Mouse (Mus musculus) MEL-GATA-1-ER (cell line): Measurements from ENCODE around the gene Zfp524.
"Not testable (repeated sequence)": the region's sequence is repeated elsewhere in the genome, so short reads cannot be mapped to it uniquely, and the experiment has no call there.

ENCODE experiments used
- DNase-seq: peaks from one replicate; pipeline ENCODE4 v3.0.0-alpha.2; 2012; ENCODE audit warnings: low read depth; ENCODE audit errors: extremely low read depth

Zfp524 gene

DNA sequence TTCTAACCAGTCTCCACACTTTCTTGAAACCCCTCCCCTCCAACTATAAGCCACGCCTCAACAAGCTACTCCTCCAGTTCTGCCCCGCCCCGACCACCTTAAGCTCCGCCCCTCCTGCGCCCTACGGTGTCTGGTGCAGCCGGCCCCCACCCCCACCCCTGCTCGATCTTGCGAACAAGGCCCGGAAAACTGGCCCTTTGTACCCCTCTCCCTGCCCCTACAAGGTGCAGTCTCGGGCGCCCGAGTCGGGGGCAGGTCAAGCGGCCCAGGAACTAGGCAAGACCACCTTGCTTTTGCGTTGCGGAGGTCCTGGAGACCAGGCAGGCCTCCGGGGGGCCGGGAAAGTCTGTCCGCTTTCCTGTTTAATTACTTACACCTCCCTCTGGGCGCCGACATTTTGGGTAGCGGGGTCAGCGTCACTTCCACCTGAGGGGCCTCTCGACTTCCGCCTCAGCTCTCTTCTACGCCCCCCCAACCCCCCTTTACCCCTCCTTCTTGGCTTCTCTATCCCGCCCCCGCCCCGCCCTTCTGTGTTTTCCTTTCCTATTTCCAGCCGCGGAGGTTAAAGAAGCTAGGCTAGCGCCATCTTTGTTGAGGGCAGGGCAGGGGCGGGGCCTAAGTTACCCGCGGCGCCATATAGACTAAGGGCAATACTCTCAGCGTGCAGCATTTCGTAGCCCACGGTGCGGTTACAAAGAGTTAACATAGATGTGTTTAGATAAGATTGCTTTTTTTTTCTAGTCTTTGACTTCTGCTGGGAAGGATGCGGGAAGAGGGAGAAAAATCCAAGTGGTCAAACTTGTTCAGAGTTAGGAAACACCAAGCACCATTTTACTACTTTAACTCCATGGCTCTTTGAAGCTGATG lies at the start of gene Zfp524, which contains the start of gene Fiz1:
Gene Zfp524 (plus strand): TSS at position 165 of the 867 bp plus-strand sequence.
Gene Fiz1 (minus strand): TSS at position 447 of the 867 bp plus-strand sequence.
- peak; percentile 87 for DNase-seq

DNA sequence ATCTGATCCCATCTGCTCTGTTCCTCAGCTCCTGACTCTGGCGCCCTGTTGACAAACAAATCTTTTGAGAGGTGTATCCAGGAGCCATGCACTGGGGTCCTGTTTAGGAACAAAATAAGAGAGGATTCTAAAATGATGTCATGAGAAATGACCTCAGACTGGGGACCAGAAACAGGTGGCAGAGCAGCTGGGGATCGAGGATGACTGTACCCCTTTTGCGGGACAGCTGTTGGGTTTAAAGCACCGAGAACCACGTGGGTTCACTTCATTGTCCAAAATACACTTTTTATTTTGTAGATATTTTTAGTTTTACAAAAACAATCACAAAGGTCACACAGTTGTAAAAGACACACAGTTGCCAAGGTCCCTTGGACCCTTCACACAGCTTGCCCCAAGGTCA lies 49.2 kb upstream of the Zfp524 start:
- DNase-seq, result no peak

- DNase-seq, result no peak
Measured at GRCm38 (mm10) chr7:4971068-4971467, 43.1 kb upstream of the Zfp524 start, which contains the start of gene Sbk3. Gene Sbk3, minus strand, starts transcription at chr7:4971168.

DNA sequence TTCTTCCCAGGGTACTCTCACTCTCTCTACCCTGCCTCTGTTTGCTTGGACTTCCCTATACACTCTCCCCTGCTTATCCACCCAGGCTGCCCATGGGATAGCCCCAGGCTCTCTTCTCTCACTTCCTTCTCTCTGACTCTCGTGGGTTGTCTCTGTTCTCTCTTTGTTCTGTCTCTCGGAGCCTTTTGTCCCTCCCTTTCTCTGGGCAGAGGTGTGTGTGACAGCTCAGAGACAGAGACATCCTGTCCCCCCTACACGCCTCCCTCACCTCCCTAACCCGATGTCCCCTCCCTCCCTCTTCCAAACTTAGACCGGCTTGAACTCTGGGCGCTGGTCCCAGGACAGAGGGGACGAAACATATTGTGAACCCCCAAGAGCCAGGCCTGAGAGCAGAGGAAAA lies 42.5 kb upstream of the Zfp524 start:
- no peak for DNase-seq

GRCm38 (mm10) chr7:4972321-4973047 lies 41.7 kb upstream of the Zfp524 start:
- DNase-seq, result no peak

GRCm38 (mm10) chr7:4975455-4975854 lies 38.8 kb upstream of the Zfp524 start:
- no peak for DNase-seq

DNA sequence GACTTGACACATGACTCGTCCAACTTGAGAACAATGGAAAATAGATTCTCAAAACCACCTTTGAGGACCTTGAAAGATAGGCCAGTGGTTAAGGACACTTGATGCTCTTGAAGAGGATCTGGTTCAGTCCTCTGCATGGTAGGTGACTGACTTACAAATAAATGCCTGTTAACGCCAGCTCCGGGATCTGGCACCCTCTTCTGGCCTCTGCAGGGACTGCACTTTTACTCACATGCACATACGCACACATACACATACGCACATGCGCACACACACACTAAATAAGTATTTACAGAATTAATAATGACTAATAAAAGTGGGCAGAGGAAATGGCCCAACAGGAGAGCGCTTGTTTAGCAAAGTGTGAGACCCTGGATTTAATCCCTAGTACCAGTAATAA lies 37.4 kb upstream of the Zfp524 start:
- DNase-seq, result no peak

DNA sequence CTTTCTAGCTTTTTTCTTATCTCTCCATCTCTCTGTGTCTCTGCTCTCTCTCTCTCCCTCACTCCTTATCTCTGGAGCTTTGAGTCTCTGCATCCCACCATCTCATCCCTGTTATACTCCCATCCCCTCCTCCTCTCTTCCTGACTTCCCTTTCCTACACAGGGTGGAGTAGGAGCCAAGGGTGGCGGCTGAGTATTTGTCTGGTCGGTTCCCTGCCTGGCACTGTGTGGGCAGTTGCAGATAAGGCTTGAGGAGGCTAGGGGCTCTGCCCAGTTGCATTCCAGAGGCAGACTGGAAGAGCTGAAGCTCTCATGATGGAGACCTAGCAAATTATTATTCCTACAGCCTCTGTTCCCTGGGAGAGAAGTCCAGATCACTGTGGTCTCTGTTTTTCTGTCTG lies 26.0 kb upstream of the Zfp524 start:
- no peak for DNase-seq

- DNase-seq, result no peak
Measured at GRCm38 (mm10) chr7:4993347-4993998, 20.7 kb upstream of the Zfp524 start.

GRCm38 (mm10) chr7:4993999-4994788 lies 20.0 kb upstream of the Zfp524 start:
- DNase-seq, result no peak

GRCm38 (mm10) chr7:4995268-4996002 lies 18.8 kb upstream of the Zfp524 start:
- DNase-seq, result no peak

GRCm38 (mm10) chr7:4996003-4996895 lies 18.0 kb upstream of the Zfp524 start, which contains the start of gene Zfp579:
Gene Zfp579, minus strand, starts transcription at chr7:4996158.
- peak; percentile 49 for DNase-seq

GRCm38 (mm10) chr7:4996934-4997333 lies 17.3 kb upstream of the Zfp524 start:
- DNase-seq, result no peak

- no peak for DNase-seq
Measured at GRCm38 (mm10) chr7:4999876-5000275, 14.3 kb upstream of the Zfp524 start.

DNA sequence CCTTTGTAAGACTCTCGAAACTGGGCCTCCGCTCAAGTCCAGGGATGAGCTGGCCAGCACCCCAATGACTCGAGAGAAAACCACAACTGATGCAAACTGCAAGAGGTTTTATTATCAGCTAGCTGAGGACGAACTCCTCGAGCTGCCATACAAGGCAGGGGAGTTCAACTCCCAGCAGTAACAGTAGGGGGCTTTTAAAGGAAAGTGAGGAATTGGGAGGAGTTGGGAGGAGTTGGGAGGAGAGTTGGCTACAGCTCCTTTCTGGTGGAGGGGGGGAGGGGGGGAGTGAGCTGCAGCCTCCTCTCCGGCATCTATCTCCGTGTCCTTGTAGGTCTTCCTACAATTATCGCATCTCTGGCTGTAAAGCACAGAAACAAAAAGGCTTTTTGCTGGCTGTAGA lies 11.3 kb upstream of the Zfp524 start:
- not testable (repeated sequence) for DNase-seq

GRCm38 (mm10) chr7:5008229-5008628 lies 6.0 kb upstream of the Zfp524 start:
- no peak for DNase-seq

GRCm38 (mm10) chr7:5012681-5013513 lies 1.3 kb upstream of the Zfp524 start:
- DNase-seq, result no peak
